Mouse (Mus musculus): Measurements from ENCODE around the gene Plxnb1. TPM values are rescaled to one million over a fixed set of nuclear protein-coding genes. Genes with fewer than 3 reads are reported as not detected.
"Not testable (repeated sequence)": the region's sequence is repeated elsewhere in the genome, so short reads cannot be mapped to it uniquely, and the experiment has no call there.

The Plxnb1 gene
- total RNA-seq, 2 experiments from 2014 or later, result 8.4 to 9.8 TPM

GRCm38 (mm10) chr9:109127076-109127475, 31.9 kb downstream of the Plxnb1 start:
- DNase-seq (ENCODE audit: low spot score in 2 of 2), result no peak

- DNase-seq (ENCODE audit: low spot score in 2 of 2), result no peak
Observed at GRCm38 (mm10) chr9:109128211-109128610, 33.0 kb downstream of the Plxnb1 start.

DNA sequence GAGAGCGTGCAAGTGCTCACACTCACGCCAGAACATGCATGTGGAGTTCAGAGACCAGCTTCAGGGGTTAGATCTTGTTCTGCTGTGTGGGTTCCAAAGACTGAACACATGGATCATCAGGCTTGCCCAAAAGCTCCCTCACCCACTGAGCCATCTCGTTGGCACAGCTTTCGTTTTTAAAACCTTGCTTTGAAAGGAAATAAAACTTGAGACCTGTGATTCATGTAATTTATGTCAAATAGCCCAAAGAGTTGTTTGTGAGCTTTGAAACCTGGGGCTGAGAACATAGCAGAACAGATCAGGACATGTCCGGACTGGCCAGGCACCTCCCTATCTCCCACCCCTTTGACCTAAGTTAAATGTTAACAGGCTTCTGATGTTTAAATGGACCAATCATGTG, 34.9 kb downstream of the Plxnb1 start:
- no peak for DNase-seq (ENCODE audit: low spot score in 2 of 2)

DNA sequence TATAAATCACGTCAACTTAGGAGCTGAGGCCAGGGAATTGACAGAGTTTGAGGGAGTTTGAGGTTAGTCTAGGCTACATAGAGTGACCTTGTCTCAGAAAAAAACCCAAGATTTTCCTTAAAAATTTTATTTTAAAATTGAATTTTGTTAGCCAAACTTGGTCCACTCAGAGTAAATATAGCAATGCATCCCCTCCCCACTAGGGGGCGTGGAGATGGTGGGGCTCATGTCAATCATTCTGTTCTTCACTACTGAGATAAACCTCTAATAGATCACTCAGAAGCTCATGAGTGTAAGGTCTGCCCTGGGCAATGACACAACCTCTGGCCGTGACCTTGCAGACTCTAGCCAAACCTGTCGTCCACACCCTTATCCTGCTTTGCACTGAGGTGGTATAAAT, 45.2 kb downstream of the Plxnb1 start:
- DNase-seq (ENCODE audit: low spot score in 2 of 2), result not testable (repeated sequence)

GRCm38 (mm10) chr9:109161941-109162340, 66.8 kb downstream of the Plxnb1 start, which contains the start of gene Fbxw21:
Gene Fbxw21 (minus strand): TSS chr9:109162041.
- DNase-seq (ENCODE audit: low spot score in 2 of 2), result no peak

- no peak for DNase-seq (ENCODE audit: low spot score in 2 of 2)
Observed at GRCm38 (mm10) chr9:109167316-109167715, 72.1 kb downstream of the Plxnb1 start.

Other genes with a start within 250 kb of the Plxnb1 start
- gene Slc26a6, start 242.1 kb upstream of the Plxnb1 start, total RNA-seq (2021), result 10 to 100 TPM in 1 of 2 experiments, 1 to 10 TPM in 1; 9.8 to 11.2 TPM
- not detected for gene Tmem89, start 180.8 kb upstream of the Plxnb1 start, total RNA-seq (2021)
- gene Uqcrc1, start 158.8 kb upstream of the Plxnb1 start, total RNA-seq (2021), result 100 to 1,000 TPM; 612 to 624 TPM
- gene Col7a1, start 141.8 kb upstream of the Plxnb1 start, total RNA-seq (2021), result 10 to 100 TPM; 16.0 to 16.4 TPM
- 1 to 10 TPM; 2.9 to 3.8 TPM for gene Ucn2, start 109.4 kb upstream of the Plxnb1 start, total RNA-seq (2021)
- 10 to 100 TPM; 17.2 to 21.4 TPM for gene Pfkfb4, start 103.6 kb upstream of the Plxnb1 start, total RNA-seq (2021)
- 10 to 100 TPM; 50.6 to 54.3 TPM for gene Shisa5, start 56.8 kb upstream of the Plxnb1 start, total RNA-seq (2021)
- 10 to 100 TPM; 10.3 to 12.0 TPM for gene Trex1, start 35.7 kb upstream of the Plxnb1 start, total RNA-seq (2021)
- gene Atrip, start 21.3 kb upstream of the Plxnb1 start, total RNA-seq (2021), result 10 to 100 TPM; 10.4 to 13.5 TPM
- 1 to 10 TPM; 8.6 to 9.1 TPM for gene Ccdc51, start 12.9 kb upstream of the Plxnb1 start, total RNA-seq (2021)
- 100 to 1,000 TPM; 186 to 241 TPM for gene Tma7, start 12.8 kb upstream of the Plxnb1 start, total RNA-seq (2021)
- not detected for gene Fbxw21, start 66.7 kb downstream of the Plxnb1 start, total RNA-seq (2021)
- gene Fbxw13, start 100.6 kb downstream of the Plxnb1 start, total RNA-seq (2021), result not detected
- gene Fbxw20, start 139.4 kb downstream of the Plxnb1 start, total RNA-seq (2021), result not detected
- not detected for gene Fbxw14, start 192.3 kb downstream of the Plxnb1 start, total RNA-seq (2021)
- gene Fbxw28, start 244.3 kb downstream of the Plxnb1 start, total RNA-seq (2021), result not detected

All from gastrocnemius, postnatal 4 days (tissue).